Mouse (Mus musculus) gastrocnemius, adult 8-10 months (tissue): Measurements from ENCODE around the gene Dpysl5. TPM values are rescaled to one million over a fixed set of nuclear protein-coding genes. Genes with fewer than 3 reads are reported as not detected.

Experiments
- DNase-seq, 2 experiments: peaks; one replicate each; pipeline ENCODE4 v3.0.0; 2022; ENCODE audit warnings: low spot score in 2 of 2
- total RNA-seq, 4 experiments: library from RNA; stranded (reverse); gene quantifications; 2 replicates each; pipeline ENCODE4 v1.2.4; 2022

The Dpysl5 gene
- total RNA-seq, 4 experiments from 2014 or later, result 0.97 to 1.6 (median 1.4) TPM

- DNase-seq, result no peak
These were observed 107.5 kb downstream of the Dpysl5 start for GRCm38 (mm10) chr5:30818758-30819309.

GRCm38 (mm10) chr5:30822689-30823088, 111.3 kb downstream of the Dpysl5 start:
- no peak for DNase-seq

- DNase-seq, result no peak
These were observed 111.7 kb downstream of the Dpysl5 start for GRCm38 (mm10) chr5:30823091-30823490.

- no peak for DNase-seq
These were observed 113.0 kb downstream of the Dpysl5 start for GRCm38 (mm10) chr5:30824124-30824988.

- peak in 1 of 2 experiments; percentile 33 for DNase-seq
These were observed 113.8 kb downstream of the Dpysl5 start for GRCm38 (mm10) chr5:30825166-30825565.

GRCm38 (mm10) chr5:30825821-30826220, 114.5 kb downstream of the Dpysl5 start:
- no peak for DNase-seq

- no peak for DNase-seq
These were observed 122.1 kb downstream of the Dpysl5 start for GRCm38 (mm10) chr5:30833416-30833815.

- no peak for DNase-seq
These were observed 128.4 kb downstream of the Dpysl5 start for GRCm38 (mm10) chr5:30839731-30840130.

GRCm38 (mm10) chr5:30841896-30842295, 130.5 kb downstream of the Dpysl5 start:
- DNase-seq, result no peak

Other genes with a start within 250 kb of the Dpysl5 start
- gene Otof, start 249.6 kb upstream of the Dpysl5 start, total RNA-seq, result under 1 TPM in 3 of 4 experiments, not detected in 1; 0.02 to 0.05 (median 0.04) TPM
- not detected for gene 1700001C02Rik, start 245.5 kb upstream of the Dpysl5 start, total RNA-seq
- gene Cib4, start 165.7 kb upstream of the Dpysl5 start, total RNA-seq, result not detected
- 1 to 10 TPM in 1 of 4 experiments, under 1 TPM in 3; 0.17 to 1.2 (median 0.39) TPM for gene Kcnk3, start 123.4 kb upstream of the Dpysl5 start, total RNA-seq
- 10 to 100 TPM; 10.2 to 14.4 (median 12.4) TPM for gene Slc35f6, start 63.6 kb upstream of the Dpysl5 start, total RNA-seq
- 1 to 10 TPM; 1.5 to 2.2 (median 1.6) TPM for gene Cenpa, start 44.8 kb upstream of the Dpysl5 start, total RNA-seq
- gene Mapre3, start 103.1 kb downstream of the Dpysl5 start, total RNA-seq, result 100 to 1,000 TPM in 1 of 4 experiments, 10 to 100 TPM in 3; 88.7 to 101 (median 92.6) TPM
- 10 to 100 TPM; 26.5 to 32.4 (median 29.7) TPM for gene Tmem214, start 156.4 kb downstream of the Dpysl5 start, total RNA-seq
- gene Agbl5, start 177.1 kb downstream of the Dpysl5 start, total RNA-seq, result 1 to 10 TPM; 2.7 to 5.6 (median 3.2) TPM
- gene Ost4, start 196.2 kb downstream of the Dpysl5 start, total RNA-seq, result 100 to 1,000 TPM in 2 of 4 experiments, 10 to 100 TPM in 2; 96.6 to 117 (median 105) TPM
- 1 to 10 TPM; 1.7 to 3.0 (median 2.8) TPM for gene Emilin1, start 201.8 kb downstream of the Dpysl5 start, total RNA-seq
- gene Khk, start 209.9 kb downstream of the Dpysl5 start, total RNA-seq, result 10 to 100 TPM; 35.7 to 40.5 (median 38.2) TPM
- 1 to 10 TPM; 2.2 to 4.9 (median 3.3) TPM for gene Cgref1, start 234.0 kb downstream of the Dpysl5 start, total RNA-seq
- gene Preb, start 248.8 kb downstream of the Dpysl5 start, total RNA-seq, result 10 to 100 TPM; 70.1 to 75.2 (median 74.2) TPM